Mouse (Mus musculus) liver, embryonic 14.5 days (tissue): ENCODE measurements around the gene 4930572O03Rik. TPM values are rescaled to one million over a fixed set of nuclear protein-coding genes. Genes with fewer than 3 reads are reported as not detected.
"Not testable (repeated sequence)": the region's sequence is repeated elsewhere in the genome, so short reads cannot be mapped to it uniquely, and the experiment has no call there.

Source experiments
- ATAC-seq: fragments of 200-750 bp; cut with Nextera tagmentation; 2 replicates; pipeline ENCODE4 v1.8.0; 2017; ENCODE audit warnings: moderate number of reproducible peaks, mild to moderate bottlenecking, moderate library complexity; ENCODE audit not compliant: insufficient read depth
- DNase-seq, 3 experiments: peaks; one replicate each; pipeline ENCODE4 v3.0.0-alpha.2; 2012 to 2013; ENCODE audit warnings: low read depth in 3 of 3, low spot score in 3 of 3
- H3K27ac ChIP-seq: fragments of 300-500 bp; sonication (generic); 2 replicates; pipeline ENCODE4 v1.5.1; 2014; ENCODE audit warnings: moderate library complexity, mild to moderate bottlenecking, control low read depth, inconsistent platforms
- H3K27me3 ChIP-seq: fragments of 300-500 bp; sonication (generic); 2 replicates; pipeline ENCODE4 v1.6.1; 2014; ENCODE audit warnings: mild to moderate bottlenecking, low read length, moderate library complexity; ENCODE audit not compliant: control insufficient read depth, insufficient read depth
- H3K36me3 ChIP-seq: fragments of 300-500 bp; sonication (generic); replicated peaks from 2 replicates; pipeline ENCODE4 v1.6.1; 2014; ENCODE audit warnings: low read depth; ENCODE audit not compliant: control insufficient read depth, insufficient read depth
- H3K4me1 ChIP-seq, 2 experiments: fragments of 200-500 bp in 1 of 2; fragments of 300-500 bp in 1 of 2; sonication (generic) in 1 of 2; replicated peaks; 2 replicates each; pipeline ENCODE4 v1.6.1; 2012 to 2014; ENCODE audit warnings: antibody characterized with exemption in 1 of 2, inconsistent platforms in 1 of 2, low read length in 1 of 2; ENCODE audit not compliant: control insufficient read depth in 2 of 2, insufficient read depth in 2 of 2
- H3K4me2 ChIP-seq: fragments of 300-500 bp; sonication (generic); 2 replicates; pipeline ENCODE4 v1.6.1; 2014; ENCODE audit warnings: low read depth, mild to moderate bottlenecking, control low read depth, moderate library complexity
- H3K4me3 ChIP-seq, 2 experiments: fragments of 200-500 bp in 1 of 2; fragments of 300-500 bp in 1 of 2; sonication (generic) in 1 of 2; 2 replicates each; pipeline ENCODE4 v1.5.1; 2012 to 2014; ENCODE audit warnings: low read depth in 2 of 2, low read length in 2 of 2, mild to moderate bottlenecking in 2 of 2, control low read depth in 1 of 2, inconsistent platforms in 1 of 2, moderate library complexity in 1 of 2; ENCODE audit not compliant: insufficient read depth in 1 of 2
- H3K9ac ChIP-seq: fragments of 300-500 bp; sonication (generic); replicated peaks from 2 replicates; pipeline ENCODE4 v1.6.1; 2014; ENCODE audit warnings: mild to moderate bottlenecking, control low read depth, moderate library complexity
- H3K9me3 ChIP-seq: fragments of 300-500 bp; sonication (generic); 2 replicates; pipeline ENCODE4 v1.6.1; 2016; ENCODE audit warnings: low read length, mixed read lengths; ENCODE audit not compliant: control insufficient read depth
- WGBS: fragments of 180-500 bp; shearing (Covaris S2); extraction: QIAGEN DNeasy Blood & Tissue Kit; methylation state at CpG from one replicate; pipeline ENCODE4 v1.1.7; 2014; ENCODE audit not compliant: insufficient replicate concordance; 5-methylcytosine and 5-hydroxymethylcytosine counted together
- polyA plus RNA-seq, 2 experiments: library from polyadenylated mRNA; depleted of rRNA in 1 of 2; stranded (reverse) in 1 of 2; unstranded in 1 of 2; fragments of >200 nt; fragmentation: Nextera tagmentation in 1 of 2; extraction: Ambion mirVana in 1 of 2; gene quantifications; 2 replicates each; pipeline versions ENCODE4 v1.2.1 to v1.2.3; 2012 to 2014

4930572O03Rik gene
- polyA plus RNA-seq (2012; rRNA removed) (not detected in 2 replicates), polyA plus RNA-seq (2014; fragmentation: Nextera tagmentation; extraction: Ambion mirVana) (not detected in 2 replicates)

GRCm38 (mm10) chr5:15656959-15657358 lies at the start of gene 4930572O03Rik:
Gene 4930572O03Rik, minus strand, starts transcription at chr5:15657059.
- H3K27me3 ChIP-seq, H3K4me1 ChIP-seq, ATAC-seq, DNase-seq, H3K27ac ChIP-seq, H3K4me2 ChIP-seq, H3K9ac ChIP-seq, H3K9me3 ChIP-seq, H3K36me3 ChIP-seq, H3K4me3 ChIP-seq: not testable (repeated sequence)
- 38% methylated on average over 1 of the region's 1 CpGs for WGBS

- H3K4me1 ChIP-seq, H3K9me3 ChIP-seq, H3K27me3 ChIP-seq, H3K4me3 ChIP-seq, DNase-seq, H3K4me2 ChIP-seq, H3K36me3 ChIP-seq, H3K27ac ChIP-seq, ATAC-seq, H3K9ac ChIP-seq: not testable (repeated sequence)
- 16% methylated on average over 5 of the region's 5 CpGs for WGBS
Observed at GRCm38 (mm10) chr5:15702891-15703290, 46.0 kb upstream of the 4930572O03Rik start.

GRCm38 (mm10) chr5:15697719-15698118 lies 40.9 kb upstream of the 4930572O03Rik start:
- not testable (repeated sequence) for H3K9ac ChIP-seq, DNase-seq, H3K27ac ChIP-seq, H3K4me2 ChIP-seq, H3K27me3 ChIP-seq, H3K36me3 ChIP-seq, H3K4me1 ChIP-seq, ATAC-seq, H3K4me3 ChIP-seq, H3K9me3 ChIP-seq
- WGBS, result 21% methylated on average over 2 of the region's 2 CpGs

- H3K36me3 ChIP-seq, ATAC-seq, DNase-seq, H3K4me3 ChIP-seq, H3K4me2 ChIP-seq, H3K27ac ChIP-seq, H3K9ac ChIP-seq, H3K27me3 ChIP-seq, H3K4me1 ChIP-seq, H3K9me3 ChIP-seq: not testable (repeated sequence)
- 36% methylated on average over 4 of the region's 4 CpGs for WGBS
Observed at GRCm38 (mm10) chr5:15691849-15692248, 35.0 kb upstream of the 4930572O03Rik start.

- WGBS, result 60% methylated on average over 4 of the region's 4 CpGs
- H3K27ac ChIP-seq, DNase-seq, H3K4me3 ChIP-seq, ATAC-seq, H3K4me1 ChIP-seq, H3K36me3 ChIP-seq, H3K4me2 ChIP-seq, H3K9ac ChIP-seq, H3K27me3 ChIP-seq, H3K9me3 ChIP-seq: not testable (repeated sequence)
Observed at GRCm38 (mm10) chr5:15690822-15691221, 34.0 kb upstream of the 4930572O03Rik start.

- H3K36me3 ChIP-seq, DNase-seq, H3K4me1 ChIP-seq, H3K9me3 ChIP-seq, H3K27me3 ChIP-seq, H3K27ac ChIP-seq, H3K4me3 ChIP-seq, H3K4me2 ChIP-seq, H3K9ac ChIP-seq: not testable (repeated sequence)
- ATAC-seq, result peak; percentile 60
- WGBS, result 46% methylated on average over 6 of the region's 6 CpGs
Observed at GRCm38 (mm10) chr5:15689659-15690213, 32.9 kb upstream of the 4930572O03Rik start.

GRCm38 (mm10) chr5:15688874-15689658 lies 32.2 kb upstream of the 4930572O03Rik start:
- not testable (repeated sequence) for H3K4me2 ChIP-seq, H3K27ac ChIP-seq, H3K4me1 ChIP-seq, H3K4me3 ChIP-seq, H3K9ac ChIP-seq, H3K9me3 ChIP-seq, H3K36me3 ChIP-seq, DNase-seq, H3K27me3 ChIP-seq
- WGBS, result 41% methylated on average over 4 of the region's 4 CpGs
- ATAC-seq, result peak; percentile 48
